Mouse (Mus musculus) cortical plate, adult 2 months (tissue): ENCODE measurements at regions not wholly inside any gene's neighbourhood (a gene's known extent, or its start where the extent isn't known, plus 50 kb on each side); places are given as distances from the start of the nearest gene placed in this dataset.

Experiments used
- H3K27ac ChIP-seq: fragments of 200-500 bp; 2 replicates; pipeline ENCODE4 v1.5.1; 2012; ENCODE audit warnings: low read length, control low read depth, inconsistent platforms; ENCODE audit not compliant: insufficient read depth
- H3K4me1 ChIP-seq: fragments of 200-500 bp; 2 replicates; pipeline ENCODE4 v1.6.1; 2011; ENCODE audit warnings: low read length; ENCODE audit not compliant: control insufficient read depth, insufficient read depth
- H3K4me3 ChIP-seq: fragments of 200-500 bp; 2 replicates; pipeline ENCODE4 v1.5.1; 2011; ENCODE audit warnings: mild to moderate bottlenecking, low read length, control low read depth; ENCODE audit not compliant: insufficient read depth
- CTCF ChIP-seq: fragments of 200-500 bp; IDR thresholded peaks from 2 replicates; pipeline ENCODE4 v1.5.1; 2011; ENCODE audit warnings: mild to moderate bottlenecking, control low read depth, low read length; ENCODE audit not compliant: insufficient read depth; ENCODE audit errors: extremely low read depth
- POLR2A ChIP-seq: fragments of 200-500 bp; IDR thresholded peaks from 2 replicates; pipeline ENCODE4 v1.6.1; 2011; ENCODE audit warnings: mild to moderate bottlenecking, low read length, control low read depth; ENCODE audit not compliant: insufficient read depth; ENCODE audit errors: extremely low read depth

DNA sequence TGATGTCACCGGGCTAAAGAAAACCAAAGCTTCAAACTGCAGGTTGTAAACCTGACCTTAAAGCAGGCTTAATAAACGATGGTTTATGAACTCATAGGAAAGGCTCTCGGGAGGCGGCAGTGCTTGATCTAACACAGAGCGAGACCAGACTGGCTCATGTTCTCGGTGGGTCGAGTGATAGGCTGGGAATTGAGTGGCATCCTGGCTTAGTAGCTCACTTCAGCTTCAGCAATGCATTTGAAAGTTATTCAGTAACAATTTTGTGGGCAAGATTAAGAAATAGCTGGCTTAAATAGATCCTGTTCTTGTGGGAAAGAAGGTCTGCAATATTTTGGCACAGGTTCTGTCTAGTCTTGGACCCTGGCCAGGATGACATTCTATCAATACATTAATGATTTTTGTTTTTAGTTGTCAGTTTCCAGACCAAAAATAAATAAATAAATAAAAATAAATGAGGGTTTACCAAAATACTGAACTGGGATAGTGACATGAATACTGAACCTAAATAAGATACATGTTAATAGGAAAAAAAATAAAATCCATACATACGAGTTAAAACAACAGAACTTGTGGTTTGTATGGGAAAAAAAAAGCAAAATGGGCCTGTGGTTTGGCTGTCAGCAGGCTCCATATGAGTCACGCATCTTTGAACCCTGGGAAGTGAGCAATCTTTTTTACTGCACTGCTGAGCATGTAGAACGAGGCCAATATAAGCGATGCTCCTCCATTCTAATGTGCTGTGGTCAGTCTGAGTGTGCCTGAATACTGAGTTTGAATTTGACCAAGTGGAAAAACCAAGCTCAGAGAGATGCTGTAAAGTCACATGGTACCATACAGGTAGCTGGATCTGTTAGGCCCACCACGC lies 68.7 kb upstream of the Ddit4l start:
- no peaks in the 10 kb centered on the region for H3K4me1 ChIP-seq
- no peak overlapping the region for H3K4me3 ChIP-seq
- no peak overlapping the region for H3K27ac ChIP-seq
- TF ChIP-seq CTCF (no peak), POLR2A (no peak)

DNA sequence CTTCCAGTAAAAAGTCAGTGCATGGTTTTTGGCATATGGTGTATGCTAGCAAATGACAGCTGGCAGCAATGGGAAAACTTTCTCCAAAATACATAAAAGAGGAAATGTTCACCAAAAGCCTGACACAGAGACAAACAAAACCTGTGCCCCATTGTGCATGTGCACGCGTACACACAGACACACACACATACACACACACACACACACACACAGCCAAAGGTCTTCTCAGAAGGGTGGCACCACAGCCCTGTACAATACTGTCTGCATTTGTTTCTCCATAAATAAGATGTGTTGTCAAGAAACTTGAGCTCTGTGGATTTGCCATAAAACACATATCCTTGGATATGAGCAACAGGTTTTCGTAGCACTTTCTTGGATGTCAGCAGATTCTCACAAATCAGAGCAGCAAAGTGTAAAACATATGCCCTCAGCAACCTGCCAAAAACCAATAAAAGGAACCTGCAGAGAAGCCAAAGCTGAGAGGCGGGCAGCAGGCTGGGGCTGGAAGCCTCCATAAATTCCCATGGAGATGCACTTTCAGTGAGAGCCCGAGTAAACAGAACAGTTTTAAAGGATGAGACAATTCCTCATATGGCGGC lies 60.5 kb upstream of the Ddit4l start:
- H3K4me1 ChIP-seq, result peaks cover 7% of the 10 kb centered on the region
- H3K4me3 ChIP-seq, result no peak overlapping the region
- no peak overlapping the region for H3K27ac ChIP-seq
- no peak for TF ChIP-seq POLR2A
- no peak for TF ChIP-seq CTCF

DNA sequence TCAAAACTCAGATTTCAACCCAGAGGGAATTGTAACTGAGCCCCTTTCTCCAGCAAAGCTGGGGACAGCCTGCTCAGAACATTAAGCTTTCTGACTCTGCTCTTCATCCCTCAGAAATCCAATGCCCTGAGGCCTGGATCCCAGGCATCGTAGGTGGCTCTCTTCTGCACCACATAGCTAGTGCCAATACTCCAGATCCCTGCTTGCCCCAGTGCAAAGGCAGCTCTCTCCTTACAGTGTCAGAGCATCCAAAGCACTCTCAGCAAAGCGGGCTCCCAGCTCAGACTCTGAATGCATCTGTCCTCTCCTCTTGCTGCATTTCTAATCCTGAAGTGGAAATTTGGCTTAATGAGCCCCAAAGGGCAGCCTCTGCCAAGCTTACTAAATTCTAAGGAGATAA lies 59.4 kb upstream of the Ddit4l start:
- Histone ChIP-seq H3K27ac (peak overlapping the region; percentile 16; the same call in 1 of the 2 replicates), H3K4me3 (no peak overlapping the region), H3K4me1 (peaks cover 7% of the 10 kb centered on the region)
- no peak for TF ChIP-seq CTCF
- TF ChIP-seq POLR2A, result no peak

DNA sequence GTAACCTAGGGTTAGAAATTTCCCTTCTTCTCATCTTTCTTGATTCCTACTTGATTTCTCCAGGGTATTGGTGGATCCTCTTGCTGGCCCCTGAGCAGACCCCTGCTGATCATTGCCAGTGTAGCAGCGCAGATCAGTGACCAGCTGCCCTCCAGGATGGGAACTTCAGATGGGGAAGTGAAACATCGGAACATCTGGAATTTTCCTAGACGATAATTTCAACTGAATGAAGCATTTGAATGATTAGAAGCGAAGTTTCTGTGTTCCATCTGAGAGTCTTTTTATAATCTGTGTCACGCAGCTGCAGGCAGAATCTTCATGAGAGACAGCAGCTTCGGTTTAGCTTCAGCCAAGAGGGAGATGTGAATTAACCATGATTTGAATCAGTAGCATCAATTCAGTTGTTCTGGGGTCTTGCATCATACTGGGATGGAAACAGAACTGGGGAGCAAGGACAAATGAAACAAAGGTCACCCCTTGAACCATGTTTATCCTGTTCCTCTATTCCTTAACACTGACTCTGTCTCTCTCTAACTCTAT lies 57.8 kb upstream of the Ddit4l start:
- Histone ChIP-seq H3K4me1 (peaks cover 7% of the 10 kb centered on the region), H3K27ac (0 out of 2 replicates have a peak overlapping the region, but pooled peaks have one; percentile 64), H3K4me3 (no peak overlapping the region)
- TF ChIP-seq POLR2A (no peak), CTCF (no peak)

DNA sequence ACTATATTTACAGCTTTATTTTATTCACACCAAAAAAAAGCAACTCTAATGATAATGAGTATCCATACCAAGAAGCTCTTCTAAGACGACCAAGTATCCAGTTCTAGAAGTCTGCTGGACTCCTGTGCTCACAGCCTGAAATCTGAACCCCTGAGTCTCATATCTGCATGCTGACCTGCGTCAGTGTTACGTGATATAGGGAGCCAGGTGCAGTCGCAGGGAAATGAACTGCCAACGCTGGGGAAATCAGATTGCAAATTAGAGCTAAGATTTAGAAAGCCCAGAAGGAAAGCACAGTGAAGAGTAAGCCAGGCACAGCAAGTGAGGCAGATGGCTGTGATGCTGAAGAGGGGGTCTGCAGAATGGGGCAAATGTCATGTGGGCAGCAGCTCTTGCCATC lies 57.1 kb upstream of the Ddit4l start:
- Histone ChIP-seq H3K4me3 (no peak overlapping the region), H3K4me1 (peaks cover 7% of the 10 kb centered on the region), H3K27ac (no peak overlapping the region; the same call in 1 of the 2 replicates)
- TF ChIP-seq CTCF (no peak), POLR2A (no peak)

DNA sequence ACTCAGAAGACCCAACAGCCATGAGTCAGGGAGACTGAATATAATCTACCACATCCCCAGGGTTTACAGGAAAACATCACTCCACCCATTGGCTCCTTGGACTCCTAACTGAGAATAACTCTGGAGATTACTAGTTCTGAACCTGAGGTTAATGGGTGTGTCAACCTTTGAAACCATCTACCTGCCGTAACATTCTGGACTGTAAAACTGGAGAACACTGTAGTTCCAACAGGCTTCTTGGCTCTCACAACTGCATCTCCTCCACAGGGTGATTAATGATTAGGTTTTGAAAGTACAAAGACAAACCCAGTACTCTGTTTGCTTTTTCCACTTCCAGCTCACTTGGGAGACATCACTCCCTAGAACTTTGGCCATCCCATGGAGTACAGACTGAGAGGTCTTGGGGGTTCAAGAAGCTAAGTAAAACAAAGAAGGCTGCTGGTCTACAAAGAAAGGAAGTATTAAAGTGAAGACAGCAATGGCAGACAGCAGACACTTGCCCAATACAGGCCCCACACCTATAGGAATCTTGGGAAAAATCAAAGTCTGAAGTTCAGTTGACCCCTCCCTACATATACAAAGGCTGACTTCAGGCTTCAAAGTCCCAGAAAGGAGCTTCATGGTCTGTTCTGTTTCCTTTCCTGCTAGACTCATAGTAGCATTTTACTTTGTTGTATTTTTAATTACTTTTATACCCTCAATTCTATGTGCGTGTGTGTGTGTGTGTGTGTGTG lies 52.7 kb upstream of the Ddit4l start:
- H3K4me3 ChIP-seq, result no peak overlapping the region
- TF ChIP-seq POLR2A (no peak), CTCF (no peak)
- no peaks in the 10 kb centered on the region; the same call in 1 of the 2 replicates for H3K4me1 ChIP-seq
- H3K27ac ChIP-seq, result no peak overlapping the region
